Mouse (Mus musculus) yolk sac, embryonic 10.5 days (tissue): Measurements from ENCODE around the gene Gm7534.
A peak's percentile ranks its signal among the peaks of the same experiment; 100 is the strongest.
"Not testable (repeated sequence)": the region's sequence is repeated elsewhere in the genome, so short reads cannot be mapped to it uniquely, and the experiment has no call there.

Source experiments
- DNase-seq: peaks from one replicate; pipeline ENCODE4 v3.0.0-alpha.2; 2017; ENCODE audit warnings: low spot score

Gene Gm7534

DNA sequence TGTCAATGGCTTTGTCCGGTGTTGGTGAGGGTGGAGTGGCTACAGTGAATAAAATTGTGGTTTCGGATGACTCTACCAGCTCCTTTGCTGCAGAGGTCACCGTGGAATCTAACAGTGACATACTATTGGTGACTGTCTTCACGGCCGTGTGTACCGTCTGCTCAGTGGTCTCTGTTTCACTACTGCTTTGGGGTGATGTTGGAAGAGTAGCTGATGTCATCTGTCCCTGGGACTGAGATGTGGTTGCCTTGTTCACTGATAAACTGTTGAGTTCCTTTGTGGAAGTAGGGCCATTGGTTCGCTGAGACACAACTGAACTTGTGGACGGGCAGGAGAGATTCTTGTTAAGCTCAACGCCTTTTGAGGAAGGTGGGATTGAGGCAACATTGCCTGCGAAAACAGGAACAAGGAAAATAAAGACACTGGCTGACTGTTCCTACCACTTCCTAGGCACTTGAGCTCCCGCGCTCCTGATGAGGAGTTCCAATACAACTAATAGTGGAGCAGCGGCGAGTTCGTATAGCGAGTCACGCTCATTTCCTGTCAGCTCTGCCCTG lies 614 bp upstream of the Gm7534 start:
- DNase-seq, result no peak

DNA sequence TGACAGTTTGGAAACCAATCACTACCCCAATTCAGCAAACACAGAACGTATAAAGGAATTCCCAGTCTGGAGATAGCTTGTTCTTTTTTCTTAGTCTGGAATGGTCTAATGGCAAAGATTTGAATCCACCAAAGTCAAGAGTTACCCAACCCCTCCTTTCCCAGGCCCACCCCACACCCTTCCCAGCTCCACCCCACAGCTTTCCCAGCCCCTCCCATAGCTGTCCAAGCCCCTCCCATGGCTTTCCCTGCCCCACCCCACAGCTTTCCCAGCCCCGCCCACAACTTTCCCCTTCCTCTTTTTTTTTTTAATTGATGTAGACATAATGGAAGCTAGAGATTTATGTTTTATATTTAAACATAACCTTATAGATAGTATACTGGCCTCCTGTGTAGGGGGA lies 3.4 kb downstream of the Gm7534 start:
- DNase-seq, result no peak

DNA sequence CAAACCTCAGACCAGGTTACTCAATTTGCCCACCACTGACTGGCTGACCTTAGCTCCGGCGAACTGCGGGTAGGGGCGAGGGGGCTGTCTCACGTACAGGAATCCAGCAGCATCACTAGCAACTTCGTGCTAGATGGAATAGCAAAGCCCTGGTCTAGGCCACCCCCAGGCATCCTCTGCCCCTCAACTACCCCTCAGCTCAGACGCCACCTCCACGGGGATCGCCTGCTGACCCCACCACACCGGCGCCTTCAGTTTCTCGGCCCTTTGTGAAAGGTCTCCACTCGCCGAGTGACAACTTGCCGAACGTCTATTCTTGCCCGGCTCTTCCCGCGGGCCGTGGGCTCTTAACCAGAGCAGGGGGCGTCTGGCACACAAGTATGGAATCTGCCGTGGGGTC lies 16.5 kb downstream of the Gm7534 start:
- no peak for DNase-seq

DNA sequence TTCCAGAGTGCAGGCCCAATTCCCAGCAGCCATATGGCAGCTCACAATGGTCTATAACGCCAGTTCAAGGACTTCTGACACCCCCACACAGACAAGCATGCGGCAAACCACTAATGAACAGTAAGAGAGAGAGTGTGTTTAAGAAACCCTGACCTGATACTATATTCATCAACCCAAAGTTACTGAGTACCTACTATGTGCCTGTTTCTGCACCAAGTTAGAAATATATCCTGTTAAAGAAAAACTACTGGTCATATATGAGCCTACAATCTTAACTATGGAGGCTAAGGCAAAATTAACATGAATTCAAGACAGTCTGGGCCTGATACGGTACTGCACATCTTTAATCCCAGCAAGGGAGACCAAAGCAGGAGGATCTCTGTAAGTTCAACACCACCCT lies 17.2 kb downstream of the Gm7534 start:
- no peak for DNase-seq

DNA sequence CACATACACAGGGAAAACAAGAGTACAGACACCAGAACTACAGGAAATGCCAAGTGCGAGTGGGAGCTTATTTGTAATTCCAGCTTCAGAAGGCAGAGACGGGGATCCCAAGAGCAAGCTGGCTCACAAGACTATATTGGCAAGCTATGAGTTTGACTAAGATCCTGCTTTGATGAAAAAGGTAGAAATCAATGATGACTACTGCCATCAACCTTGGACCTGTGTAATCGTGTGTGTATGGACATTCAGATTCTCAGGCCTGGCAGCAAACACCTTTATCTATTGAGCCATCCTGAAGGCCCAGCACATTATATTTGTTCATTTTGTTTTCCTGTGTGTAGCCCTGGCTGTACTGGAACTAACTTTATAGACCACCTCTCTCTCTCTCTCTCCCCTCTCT lies 19.1 kb downstream of the Gm7534 start:
- no peak for DNase-seq

DNA sequence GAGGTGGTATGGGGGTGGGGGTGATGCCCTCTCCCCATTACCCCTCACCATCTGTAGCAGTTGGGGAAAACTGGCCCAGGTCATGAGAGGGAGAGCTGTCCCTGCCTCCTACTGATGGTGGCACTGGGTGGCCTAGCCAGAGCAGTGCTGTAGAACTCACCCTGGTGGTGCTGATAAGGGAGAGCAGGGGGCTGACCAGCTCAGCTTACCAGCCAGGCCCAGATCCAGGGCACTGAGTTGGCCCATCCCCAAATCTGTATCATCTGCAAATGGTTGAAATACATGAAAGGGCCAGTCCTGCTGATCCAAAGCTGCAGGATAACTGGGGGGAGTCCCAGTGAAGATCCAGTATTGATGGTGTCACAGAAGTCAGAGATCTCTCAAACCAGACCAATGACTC lies 21.0 kb downstream of the Gm7534 start:
- DNase-seq, result no peak

DNA sequence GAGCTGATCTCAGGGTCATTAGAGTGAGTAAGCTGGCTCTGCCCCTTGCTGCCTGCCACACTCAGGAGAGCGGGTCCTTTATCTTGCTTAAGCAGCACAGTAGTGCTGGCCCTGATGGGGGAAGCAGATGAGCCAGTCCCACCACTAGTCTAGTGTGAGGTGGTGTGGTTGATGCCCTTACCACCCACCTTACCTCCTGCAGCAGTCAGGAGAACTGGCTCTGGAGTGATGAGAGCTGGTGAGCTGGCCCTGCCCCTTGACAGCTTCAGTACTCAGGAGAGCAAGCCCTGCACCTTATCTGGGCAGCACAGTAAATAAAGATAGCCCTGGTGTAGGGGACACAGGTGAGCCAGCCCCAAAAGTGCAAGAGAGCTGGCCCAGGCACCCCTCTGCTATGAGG lies 21.7 kb downstream of the Gm7534 start:
- no peak for DNase-seq

DNA sequence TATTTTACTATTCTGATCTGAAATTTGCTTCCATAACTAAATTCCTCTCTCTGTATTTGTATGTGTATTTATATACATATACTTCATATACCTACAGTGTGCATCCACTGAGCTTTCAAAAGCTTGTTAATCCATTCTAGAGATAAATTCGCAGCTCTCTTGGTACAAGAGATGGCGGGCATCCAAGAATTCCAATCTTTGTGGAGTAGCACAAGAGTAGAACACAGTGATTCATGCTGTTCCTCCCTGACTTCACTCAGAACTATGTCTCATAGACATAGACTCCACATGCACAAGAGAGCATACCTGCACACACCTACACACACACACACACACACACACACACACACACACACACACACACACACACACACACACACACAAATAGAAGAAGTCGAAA lies 30.4 kb downstream of the Gm7534 start:
- no peak for DNase-seq

DNA sequence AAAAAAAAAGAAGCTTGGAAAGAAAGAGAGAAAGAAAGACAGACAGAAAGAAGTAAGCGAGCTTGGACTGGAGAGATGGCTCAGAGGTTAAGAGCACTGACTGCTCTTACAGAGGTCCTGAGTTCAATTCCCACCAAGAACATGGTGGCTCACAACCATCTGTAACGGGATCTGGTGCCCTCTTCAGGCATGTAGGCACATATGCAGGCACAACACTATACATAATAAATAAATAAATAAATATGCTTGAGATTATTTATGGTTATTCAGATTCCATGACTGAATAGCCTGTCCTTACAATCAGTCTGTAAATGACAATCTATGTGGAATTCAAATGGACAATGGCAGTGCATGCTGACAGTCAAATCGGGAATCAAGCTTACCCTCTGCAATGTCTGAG lies 35.9 kb downstream of the Gm7534 start:
- no peak for DNase-seq

DNA sequence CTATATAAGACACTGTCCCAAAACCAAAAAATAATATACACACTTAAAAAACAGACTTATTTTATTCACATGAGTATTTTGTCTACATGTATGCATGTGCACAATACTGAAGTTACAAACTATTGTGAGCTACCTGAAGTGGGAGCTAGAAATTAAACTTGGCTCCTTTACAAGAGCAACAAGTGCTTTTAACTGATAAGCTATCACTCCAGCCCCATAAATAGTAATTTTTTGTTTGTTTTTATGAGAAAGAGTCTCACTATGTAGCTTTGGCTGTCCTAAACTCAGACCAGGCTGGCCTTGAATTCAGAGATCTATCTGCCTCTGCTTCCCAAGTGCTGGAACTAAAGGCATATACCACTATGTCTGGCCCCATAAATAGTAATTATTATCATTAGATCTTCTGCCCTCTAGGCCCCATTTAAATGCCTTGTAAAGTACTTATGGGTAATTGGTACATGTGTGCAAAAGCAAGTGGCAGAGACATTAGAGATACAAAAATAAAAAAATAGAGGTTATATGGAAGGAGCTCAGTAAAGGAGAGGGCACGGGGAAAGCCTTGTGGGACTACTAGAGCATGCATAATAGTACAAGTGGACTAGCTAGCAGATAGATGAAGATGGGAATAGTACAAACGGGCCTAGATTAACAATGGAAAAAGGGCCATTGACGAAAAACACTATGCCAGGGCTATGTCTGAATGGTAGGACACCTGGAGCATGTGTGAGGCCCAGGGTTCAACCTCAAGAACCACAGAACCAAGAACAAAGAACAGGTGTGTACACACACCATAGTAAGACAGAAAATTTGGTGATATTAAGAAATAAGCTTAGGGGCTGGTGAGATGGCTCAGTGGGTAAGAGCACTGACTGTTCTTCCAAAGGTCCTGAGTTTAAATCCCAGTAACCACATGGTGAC lies 37.0 kb downstream of the Gm7534 start:
- DNase-seq, result no peak

DNA sequence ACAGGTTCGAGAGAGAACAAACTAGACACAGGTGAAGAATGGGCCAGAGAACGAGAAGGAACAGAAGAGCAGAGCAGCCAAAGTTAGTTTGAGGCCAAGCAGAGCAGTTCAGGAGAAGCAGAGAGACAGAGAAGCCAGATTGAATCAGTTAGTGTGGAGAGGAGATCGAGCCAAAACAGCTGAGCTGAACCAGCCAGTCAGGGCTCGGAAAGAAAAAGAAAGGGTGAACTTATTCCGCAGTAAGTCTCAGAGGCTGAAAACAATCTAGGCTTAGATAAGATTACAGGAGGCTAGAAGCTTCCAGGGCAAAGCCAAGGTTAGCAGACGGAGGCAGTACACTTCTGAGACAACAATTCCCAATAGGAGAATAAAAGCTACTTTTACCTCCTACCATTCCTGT lies 37.8 kb downstream of the Gm7534 start:
- DNase-seq, result no peak

DNA sequence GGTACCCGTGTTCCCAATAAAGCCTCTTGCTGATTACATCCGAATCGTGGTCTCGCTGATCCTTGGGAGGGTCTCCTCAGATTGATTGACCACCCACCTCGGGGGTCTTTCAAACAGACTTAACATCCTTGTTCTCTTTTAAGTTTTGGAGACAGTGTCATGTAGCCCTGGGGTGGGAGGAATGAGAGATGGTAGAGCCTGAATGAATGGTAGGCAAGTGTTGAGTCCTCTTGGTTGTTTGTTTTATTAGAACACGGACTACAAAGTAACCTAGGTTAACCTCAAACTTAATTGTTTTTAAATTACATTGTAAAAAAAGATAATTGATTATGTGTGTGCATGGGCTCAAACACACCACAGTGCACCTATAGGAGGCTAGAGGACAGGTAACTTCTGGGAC lies 38.2 kb downstream of the Gm7534 start:
- no peak for DNase-seq

DNA sequence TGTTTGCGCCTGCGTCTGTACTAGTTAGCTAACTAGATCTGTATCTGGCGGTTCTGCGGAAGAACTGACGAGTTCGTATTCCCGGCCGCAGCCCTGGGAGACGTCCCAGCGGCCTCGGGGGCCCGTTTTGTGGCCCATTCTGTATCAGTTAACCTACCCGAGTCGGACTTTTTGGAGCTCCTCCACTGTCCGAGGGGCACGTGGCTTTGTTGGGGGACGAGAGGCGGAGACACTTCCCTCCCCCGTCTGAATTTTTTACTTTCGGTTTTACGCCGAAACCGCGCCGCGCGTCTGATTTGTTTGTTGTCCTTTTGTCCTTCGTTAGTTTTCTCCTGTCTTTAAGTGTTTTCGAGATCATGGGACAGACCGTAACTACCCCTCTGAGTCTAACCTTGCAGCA lies 42.7 kb downstream of the Gm7534 start:
- DNase-seq, result peak; percentile 53

DNA sequence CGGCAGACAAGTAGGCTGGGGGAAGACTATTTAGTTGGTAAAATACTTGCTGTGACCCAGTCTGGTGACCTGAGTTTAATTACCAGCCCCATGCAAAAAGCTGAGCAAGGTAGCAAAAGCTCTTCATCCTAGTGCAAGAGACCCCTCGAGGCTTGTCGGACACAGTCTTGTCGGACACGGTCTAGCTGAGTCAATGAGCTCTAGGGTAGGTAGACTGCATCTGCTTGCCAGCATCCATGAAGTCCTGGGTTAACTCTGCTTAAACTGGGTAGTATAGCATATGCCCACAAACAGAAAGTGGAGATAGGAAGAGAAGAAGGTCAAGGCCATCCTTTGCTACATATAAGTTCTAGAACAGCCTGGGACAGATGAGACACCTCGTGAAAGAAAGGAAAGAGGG lies 44.0 kb downstream of the Gm7534 start:
- DNase-seq, result no peak

DNA sequence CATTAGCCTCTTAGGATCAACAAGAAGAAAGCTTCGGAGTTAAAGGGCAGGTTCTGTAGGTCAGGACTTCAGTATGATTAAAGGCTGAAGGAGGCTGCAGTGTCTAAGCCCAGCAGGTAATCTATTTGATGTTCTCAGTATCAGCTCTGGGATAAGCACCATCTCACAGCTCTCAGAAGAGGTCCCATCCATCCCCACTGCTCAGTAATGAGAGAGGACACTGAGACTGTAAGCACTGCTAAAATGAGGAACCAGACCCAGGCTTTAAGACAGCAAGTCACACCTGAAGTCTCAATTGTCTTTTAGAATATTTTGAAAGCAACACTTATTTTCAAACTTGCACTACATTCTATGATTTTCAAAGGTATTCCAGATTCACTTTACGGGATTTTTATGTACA lies 45.2 kb downstream of the Gm7534 start:
- no peak for DNase-seq

DNA sequence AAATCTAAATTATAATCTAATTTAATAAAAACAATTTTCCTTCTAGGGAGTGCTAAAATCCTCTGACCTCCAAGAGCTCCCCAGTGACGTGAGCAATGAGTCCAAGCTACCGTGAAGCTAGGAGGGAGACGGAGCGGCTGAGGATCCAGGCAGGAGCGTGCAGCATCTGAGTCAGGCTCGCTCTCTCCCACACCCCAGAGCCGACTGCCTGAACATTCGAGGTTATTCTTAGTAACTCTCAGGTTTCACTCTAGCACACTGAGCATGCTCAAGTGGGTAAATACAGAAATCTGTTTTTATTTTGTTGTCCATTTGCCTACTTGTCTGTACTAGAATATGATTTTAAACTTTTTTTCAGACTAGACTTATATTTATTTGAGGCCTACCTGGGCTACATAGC lies 46.1 kb downstream of the Gm7534 start:
- no peak for DNase-seq

DNA sequence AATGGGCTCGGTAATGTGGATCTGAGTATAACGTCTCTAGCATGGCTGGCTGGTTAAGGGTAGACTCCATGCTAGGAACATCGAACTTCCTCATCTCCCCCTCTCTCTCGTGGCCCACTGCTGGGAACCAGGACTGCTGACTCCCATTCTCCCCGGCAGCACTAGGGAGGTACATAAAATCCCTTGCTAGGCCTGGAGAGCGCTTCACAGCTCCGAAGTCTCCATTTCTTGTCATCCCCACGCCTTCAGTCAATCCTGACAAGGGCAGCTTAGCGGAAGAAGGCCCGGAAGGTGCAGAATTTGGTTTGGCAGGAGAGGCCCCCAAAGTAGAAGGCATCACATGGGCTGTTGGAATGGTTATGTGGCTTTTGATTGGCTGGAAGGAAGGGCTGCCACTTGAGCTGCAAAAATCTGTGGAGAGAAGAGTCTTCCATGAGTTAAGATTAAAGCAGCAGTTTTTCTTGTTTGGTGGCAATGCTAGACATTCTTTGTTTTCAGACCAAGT lies 46.8 kb downstream of the Gm7534 start:
- no peak for DNase-seq

DNA sequence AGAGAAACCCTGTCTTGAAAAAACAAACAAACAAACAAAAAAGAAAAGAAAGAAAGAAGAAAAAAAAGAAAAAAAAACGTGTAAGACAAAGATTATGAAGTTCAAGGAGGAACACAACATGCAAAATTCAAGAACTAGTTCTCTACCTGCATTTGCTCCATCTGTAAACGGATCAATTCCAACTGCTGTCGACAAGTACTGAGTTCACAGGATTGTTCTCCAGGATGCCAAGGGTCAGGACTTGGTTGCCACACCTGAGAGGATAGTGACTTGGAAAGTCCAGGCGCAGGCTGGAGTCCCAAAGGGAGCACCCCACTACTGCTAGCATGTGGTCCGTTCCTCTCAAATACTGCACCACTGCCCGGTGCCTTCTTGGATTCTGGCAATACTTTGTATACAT lies 47.3 kb downstream of the Gm7534 start:
- no peak for DNase-seq

DNA sequence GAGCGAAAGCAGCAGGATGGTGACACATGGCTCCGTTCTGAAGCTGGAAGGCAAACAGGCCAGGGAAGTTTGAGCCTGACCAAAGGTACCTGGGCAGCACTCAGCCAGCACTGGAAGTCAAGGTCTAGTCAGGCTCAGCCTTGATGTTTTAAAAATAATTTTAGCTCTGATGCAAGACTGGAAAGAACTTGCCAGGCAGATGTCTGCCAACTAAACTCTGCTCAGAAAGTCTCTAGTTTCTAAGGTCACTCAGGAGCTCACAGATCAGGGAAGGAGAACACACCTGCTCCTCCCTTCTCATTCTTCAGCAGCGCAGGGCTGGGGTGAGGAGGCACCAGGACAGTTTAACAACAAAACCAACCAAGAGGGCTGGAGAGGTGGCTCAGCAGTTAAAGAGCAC lies 48.5 kb downstream of the Gm7534 start:
- DNase-seq, result no peak

DNA sequence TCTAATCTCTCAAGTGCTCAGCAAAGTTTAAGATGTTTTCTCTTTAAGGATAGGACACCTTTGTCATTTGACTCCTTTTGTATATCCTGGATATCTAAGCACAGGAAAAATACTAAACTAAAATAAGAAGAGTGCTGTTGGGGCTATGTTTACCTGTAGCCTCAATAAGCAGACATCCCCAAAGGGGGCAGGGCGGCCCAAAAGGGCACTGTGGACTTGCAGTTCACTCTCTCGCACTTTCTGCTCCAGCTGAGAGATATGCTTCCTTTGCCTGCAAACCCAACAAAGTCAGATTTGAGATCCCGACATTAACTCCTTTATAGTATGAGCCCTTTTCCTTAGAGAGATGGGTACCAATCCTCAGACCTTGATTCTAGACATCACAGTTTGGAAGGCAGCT lies 49.1 kb downstream of the Gm7534 start:
- no peak for DNase-seq

DNA sequence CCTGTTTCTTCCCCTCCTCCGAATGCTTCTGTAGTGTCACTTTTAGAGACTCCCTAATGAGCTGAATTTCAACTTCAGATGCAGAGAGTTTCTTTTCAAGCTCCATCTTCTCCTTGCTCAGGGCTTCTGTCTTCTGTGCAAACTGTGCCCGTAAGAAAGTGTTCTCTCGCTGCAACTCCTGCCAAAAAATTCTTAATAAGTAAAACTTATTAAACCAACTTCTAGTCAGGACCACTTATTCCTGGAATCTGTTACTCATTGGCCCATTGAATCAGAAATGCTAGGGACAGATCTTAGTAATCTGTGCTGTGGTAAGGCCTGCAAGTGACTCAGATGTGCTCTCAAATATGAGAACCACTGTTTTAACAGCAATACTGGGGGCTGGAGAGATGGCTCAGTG lies 50.7 kb downstream of the Gm7534 start:
- DNase-seq, result no peak

DNA sequence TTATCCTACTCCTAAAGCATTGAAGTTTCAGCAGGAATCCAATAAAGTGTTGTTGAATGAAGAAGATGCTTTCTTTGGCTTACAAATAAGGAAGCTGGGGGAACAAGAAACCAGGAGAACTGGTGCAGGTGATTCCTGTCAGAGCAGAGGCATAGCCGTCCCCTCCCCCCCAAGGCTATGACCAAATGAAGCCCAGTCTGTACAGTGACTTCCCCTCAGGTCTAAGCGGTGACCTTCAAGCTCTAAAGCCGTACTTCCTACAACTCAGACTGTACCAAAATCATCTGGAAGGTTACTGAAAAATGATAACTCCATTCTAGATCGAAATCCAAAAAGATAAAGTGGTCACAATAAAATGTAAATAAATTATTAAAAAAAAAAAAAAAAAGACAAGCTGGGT lies 53.4 kb downstream of the Gm7534 start:
- DNase-seq, result no peak

DNA sequence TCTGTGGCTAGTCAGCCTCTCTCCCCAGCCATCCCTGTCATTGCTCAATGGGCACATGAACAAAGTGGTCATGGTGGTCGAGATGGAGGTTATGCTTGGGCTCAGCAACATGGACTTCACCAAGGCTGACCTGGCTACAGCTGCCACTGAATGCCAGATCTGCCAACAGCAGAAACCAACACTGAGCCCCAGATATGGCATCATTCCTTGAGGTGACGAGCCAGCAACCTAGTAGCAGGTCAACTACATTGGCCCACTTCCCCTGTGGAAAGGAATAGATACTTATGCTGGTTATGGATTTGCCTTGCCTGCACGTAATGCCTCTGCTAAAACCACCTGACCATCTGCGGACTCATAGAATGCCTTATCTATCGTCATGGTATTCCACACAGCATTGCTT lies 58.5 kb downstream of the Gm7534 start:
- DNase-seq, result not testable (repeated sequence)
